Mouse (Mus musculus) embryonic fibroblast, embryonic 13.5 days (primary cell): Measurements from ENCODE around the gene Antxr2.

Experiments
- CTCF ChIP-seq: IDR thresholded peaks from 2 replicates; pipeline ENCODE4 v1.5.1; 2011; ENCODE audit warnings: mild to moderate bottlenecking, control low read depth, low read length, moderate library complexity, borderline replicate concordance; ENCODE audit not compliant: insufficient read depth
- POLR2A ChIP-seq: IDR thresholded peaks from 2 replicates; pipeline ENCODE4 v1.6.1; 2011; ENCODE audit warnings: low read depth, mild to moderate bottlenecking, control low read depth, low read length, moderate library complexity

DNA sequence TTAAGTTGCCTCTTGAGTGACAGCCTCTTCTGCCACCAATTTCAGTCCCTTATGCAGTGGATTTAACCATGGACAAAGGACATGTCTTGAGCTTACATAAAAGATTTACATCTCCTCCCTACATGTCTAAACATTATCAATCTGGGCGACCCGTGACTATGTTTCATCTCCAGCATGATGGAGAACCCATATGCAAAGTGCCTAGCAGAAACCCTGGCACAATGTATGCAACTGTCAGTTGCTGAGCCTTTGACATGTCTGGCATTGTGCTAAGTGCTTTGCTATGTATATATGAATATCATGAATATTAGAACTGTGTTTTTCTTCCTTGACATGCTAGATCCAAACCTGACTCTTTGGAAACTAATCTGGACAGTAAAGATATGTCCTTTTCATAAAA is 4.9 kb downstream of the Antxr2 start:
- TF ChIP-seq CTCF (no peak), POLR2A (no peak)
